ENCODE assay signal across 21 mouse cellular contexts in the genomic region with DNA sequence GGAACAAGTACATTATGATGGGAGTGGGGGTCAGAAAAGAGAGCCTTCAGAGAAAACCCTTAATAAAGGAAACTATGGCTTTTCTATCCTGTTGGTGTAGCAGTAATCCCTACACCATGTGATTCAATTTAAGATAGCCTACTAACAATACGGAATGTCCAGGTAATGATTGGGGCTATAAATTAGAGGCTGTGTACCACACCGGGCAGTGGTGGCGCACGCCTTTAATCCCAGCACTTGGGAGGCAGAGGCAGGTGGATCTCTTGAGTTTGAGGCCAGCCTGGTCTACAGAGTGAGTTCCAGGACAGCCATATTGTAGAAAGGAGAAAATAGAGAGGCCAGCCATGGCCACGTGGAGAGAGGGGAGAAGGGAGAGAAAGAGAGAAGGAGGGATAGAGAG.
"Had no signal": no experiment of that assay in that cellular context is flagged by ENCODE, and none has a peak within 500 bp of the region (broad histone marks: within the 10 kb centered on the region; RNA-seq: fewer than 3 reads in every experiment).

No protein-coding gene starts in this region.

- H3K9ac ChIP-seq: heart, embryonic 13.5 days; heart, embryonic 15.5 days; hindbrain, embryonic 13.5 days; hindbrain, embryonic 15.5 days; kidney, embryonic 15.5 days; limb, embryonic 13.5 days; limb, embryonic 15.5 days had no signal

- H3K9me3 ChIP-seq: heart, embryonic 10.5 days; heart, embryonic 13.5 days; heart, embryonic 15.5 days; hindbrain, embryonic 13.5 days; hindbrain, embryonic 15.5 days; kidney, embryonic 15.5 days; limb, embryonic 13.5 days had no signal

- DNase-seq: gastrocnemius, postnatal 14 days; gastrocnemius, postnatal 36 days; heart, adult 18-20 months; heart, postnatal 14 days; heart, postnatal 36 days; kidney, adult 11 months; kidney, postnatal 14 days; layer of hippocampus, adult 9-11 months; layer of hippocampus, postnatal 36 days; left cerebral cortex, postnatal 4 days had no signal

- H3K27me3 ChIP-seq: heart, embryonic 13.5 days; heart, embryonic 15.5 days; hindbrain, embryonic 13.5 days; hindbrain, embryonic 15.5 days; kidney, embryonic 15.5 days; limb, embryonic 13.5 days; limb, embryonic 15.5 days had no signal

- H3K27ac ChIP-seq: heart, embryonic 10.5 days; heart, embryonic 13.5 days; heart, embryonic 15.5 days; hindbrain, embryonic 13.5 days; hindbrain, embryonic 15.5 days; hindbrain, postnatal 0 days; kidney, embryonic 15.5 days; kidney, postnatal 0 days; limb, embryonic 13.5 days; limb, embryonic 15.5 days had no signal

- H3K4me3 ChIP-seq: heart, embryonic 10.5 days; heart, embryonic 13.5 days; heart, embryonic 15.5 days; hindbrain, embryonic 13.5 days; hindbrain, embryonic 15.5 days; kidney, embryonic 15.5 days; limb, embryonic 13.5 days; limb, embryonic 15.5 days had no signal

- ATAC-seq: hindbrain, postnatal 0 days; intestine, embryonic 16.5 days had no signal
